Mouse (Mus musculus): ENCODE measurements around the gene Gm30191.

DNA sequence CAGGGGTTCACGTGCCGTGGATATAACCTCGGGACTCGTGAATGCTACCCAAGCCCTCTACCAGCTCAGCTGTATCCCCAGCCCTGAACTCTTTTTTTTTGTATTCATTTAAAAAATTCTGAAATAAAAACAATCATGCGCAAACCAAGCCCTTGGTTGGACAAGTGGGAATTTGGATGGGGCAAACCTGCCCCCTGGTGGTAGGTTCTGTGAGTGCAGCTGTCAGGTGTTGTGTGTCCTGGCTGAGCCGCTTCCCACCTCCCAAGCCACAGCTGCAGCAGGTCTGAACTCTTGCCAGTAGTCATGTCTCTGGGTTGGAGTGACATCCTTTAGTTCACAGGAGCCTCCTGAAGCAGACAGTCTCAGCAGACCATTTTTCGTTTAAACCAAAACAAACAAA is 45.3 kb downstream of the Gm30191 start:
- TF ChIP-seq CTCF (IDR thresholded peaks at IDR 0.05; ENCODE audit: low read depth) (peak; percentile 96), EP300 (IDR thresholded peaks at IDR 0.05; ENCODE audit: low read depth) (no peak)

Data from liver, embryonic 14.5 days (tissue).